Mouse (Mus musculus) lung, postnatal 4 days (tissue): ENCODE results near the gene Axdnd1.

Source experiments
- DNase-seq, 2 experiments: peaks; one replicate each; pipeline ENCODE4 v3.0.0; 2021

Gene Axdnd1

GRCm38 (mm10) chr1:156420671-156421297 lies at the start of gene Axdnd1:
Gene Axdnd1 (minus strand): TSS chr1:156421159.
- DNase-seq, result peak; percentile 90 to 93

DNA sequence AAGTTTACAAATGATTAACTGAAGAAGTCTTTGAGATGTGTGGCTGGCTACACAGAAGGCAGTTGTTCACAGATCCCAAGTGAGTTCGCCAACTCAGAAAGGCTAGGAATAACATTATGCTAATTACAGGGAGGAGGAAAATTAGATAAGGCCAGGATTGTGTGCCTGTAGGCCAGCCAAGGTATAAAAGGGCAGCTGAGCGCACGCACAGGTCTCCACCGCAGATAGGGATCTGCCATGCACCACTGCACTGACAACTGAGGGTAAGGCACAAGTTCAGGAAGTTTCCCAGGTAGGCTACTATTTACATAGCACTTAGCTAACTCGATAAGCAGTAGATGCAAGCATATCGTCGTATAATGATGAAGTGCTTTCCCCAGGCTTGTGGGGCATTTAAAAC lies 49.6 kb upstream of the Axdnd1 start:
- DNase-seq, result peak in 1 of 2 experiments; percentile 38

DNA sequence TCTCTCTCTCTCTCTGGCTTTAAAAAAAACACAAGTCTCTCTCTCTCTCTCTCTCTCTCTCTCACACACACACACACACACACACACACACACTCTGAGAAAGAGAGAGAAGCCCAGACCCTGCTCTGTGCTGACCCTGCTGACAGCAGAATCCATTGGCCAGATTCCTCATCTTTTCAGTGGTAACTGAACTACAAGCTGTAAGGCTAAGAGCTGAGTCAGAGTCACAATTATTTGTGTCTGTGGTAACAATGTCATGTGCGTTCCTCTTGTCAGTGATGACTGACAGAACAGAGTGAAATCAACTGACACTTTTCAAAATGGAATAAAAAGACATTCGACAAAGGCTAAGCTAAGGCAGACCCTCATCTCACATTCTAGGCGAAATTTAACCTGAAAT lies 47.6 kb upstream of the Axdnd1 start:
- DNase-seq, result no peak

GRCm38 (mm10) chr1:156467655-156468255 lies 46.8 kb upstream of the Axdnd1 start:
- DNase-seq, result no peak

- no peak for DNase-seq
Observed at GRCm38 (mm10) chr1:156464963-156465362, 44.0 kb upstream of the Axdnd1 start.

DNA sequence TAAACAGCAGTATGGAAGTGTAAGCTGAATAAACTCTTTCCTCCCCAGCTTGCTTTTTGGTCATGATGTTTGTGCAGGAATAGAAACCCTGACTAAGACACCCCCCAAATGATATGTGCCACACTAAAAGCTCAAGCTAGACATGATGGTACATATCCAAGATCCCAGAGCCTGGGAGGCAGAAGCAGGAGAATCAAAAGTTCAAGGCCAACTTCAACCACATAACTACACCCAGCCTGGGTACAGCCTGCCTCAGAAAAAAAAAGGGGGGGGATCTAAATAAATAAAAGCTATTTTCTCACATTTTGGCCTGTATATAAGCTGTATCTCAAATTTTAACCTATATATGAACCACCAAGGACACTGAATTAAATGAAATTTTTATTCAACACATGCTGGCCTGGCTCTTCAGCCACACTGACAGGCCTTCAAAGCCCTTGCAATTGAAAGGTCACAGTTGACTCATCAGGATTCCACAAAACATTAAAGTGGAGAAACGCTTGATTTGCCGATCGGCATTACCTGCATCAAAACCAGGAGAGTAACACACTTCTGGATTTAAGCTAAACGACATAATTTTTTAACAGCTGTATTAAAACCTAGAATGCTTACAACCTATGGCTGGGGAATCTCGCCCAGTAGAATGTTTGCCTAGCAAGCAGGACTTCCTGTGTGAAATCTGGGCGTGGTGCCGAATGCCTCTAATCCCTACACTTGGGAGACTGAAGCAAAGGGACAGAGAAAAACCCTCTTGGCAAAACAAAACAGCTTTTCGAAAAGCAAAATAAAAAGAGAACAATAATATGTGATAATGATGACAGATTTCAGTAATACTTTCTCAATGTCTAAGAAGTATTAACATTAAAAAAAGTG lies 43.3 kb upstream of the Axdnd1 start:
- DNase-seq, result peak; percentile 59 to 72

DNA sequence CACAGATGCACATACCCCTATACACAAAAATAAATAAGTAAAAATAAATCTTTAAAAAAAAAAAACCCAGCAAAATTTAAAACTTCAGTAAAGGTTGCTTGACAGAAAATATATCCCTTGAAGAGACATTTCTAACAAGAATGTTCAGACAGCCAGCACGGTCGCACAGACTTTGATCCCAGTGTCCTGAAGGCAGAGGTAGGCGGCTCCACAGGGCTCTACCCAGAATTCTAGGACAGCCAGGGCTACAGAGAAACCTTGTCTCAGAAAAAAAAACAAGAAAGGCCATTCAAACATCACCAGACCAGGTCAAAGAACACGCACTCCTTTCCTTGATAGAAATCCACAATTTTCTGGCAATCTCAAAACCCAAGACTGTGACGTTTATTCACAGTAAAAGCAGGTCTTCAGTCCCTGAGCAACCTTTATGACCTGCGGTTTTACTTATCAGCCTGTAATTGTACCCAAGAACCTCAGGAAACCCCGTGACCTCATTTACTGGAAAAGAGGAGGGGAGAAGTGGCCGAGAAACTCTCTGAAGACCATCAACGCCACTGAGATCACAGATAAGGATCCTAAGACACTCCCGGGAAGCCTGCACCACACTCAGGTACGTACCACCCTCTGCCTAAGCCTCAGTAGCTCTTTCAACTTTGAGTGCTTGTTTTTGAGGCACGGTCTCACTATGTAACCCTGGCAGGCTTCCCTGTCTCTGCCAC lies 41.5 kb upstream of the Axdnd1 start:
- no peak for DNase-seq

DNA sequence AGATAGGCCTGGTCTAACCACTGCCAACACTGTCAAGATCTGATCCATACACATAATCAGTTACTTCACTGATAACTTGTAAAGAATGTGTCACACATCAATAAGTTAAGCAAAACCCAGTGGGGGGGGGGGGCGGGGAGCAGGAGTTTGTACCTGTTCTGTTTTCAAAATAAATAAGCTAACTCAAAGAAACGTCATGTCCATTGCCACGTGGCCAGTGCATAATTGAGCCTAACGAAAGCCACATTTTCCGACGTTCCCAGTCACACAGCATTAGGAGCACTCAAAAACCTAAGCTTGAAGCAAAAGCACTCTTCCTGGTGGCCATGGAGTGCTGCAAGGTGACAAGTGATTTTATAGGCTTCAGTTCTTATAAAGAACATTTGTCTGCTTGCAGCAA lies 40.1 kb upstream of the Axdnd1 start:
- DNase-seq, result no peak

- no peak for DNase-seq
Observed at GRCm38 (mm10) chr1:156460216-156460615, 39.3 kb upstream of the Axdnd1 start.

DNA sequence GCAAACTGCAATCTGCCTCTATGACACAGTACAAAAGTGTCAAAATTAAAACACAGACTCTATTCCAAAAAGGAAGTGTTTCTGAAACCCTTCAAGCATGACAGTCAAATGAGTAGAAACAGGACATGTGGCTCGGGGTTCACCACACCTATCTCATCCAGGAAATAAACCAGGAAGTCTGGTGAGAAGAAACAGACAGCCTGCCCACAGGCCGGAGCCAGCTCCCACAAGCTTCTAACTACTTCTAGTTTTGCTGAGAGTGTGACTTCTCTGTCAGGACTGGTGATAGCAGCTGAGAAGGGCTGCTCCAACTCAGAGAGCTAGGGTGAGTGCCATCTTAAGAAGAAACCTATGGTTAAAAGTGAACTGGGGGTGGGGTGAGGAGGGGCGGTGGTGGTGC lies 38.7 kb upstream of the Axdnd1 start:
- peak in 1 of 2 experiments; percentile 38 for DNase-seq

- DNase-seq, result peak in 1 of 2 experiments; percentile 27
Observed at GRCm38 (mm10) chr1:156458391-156459060, 37.6 kb upstream of the Axdnd1 start.

DNA sequence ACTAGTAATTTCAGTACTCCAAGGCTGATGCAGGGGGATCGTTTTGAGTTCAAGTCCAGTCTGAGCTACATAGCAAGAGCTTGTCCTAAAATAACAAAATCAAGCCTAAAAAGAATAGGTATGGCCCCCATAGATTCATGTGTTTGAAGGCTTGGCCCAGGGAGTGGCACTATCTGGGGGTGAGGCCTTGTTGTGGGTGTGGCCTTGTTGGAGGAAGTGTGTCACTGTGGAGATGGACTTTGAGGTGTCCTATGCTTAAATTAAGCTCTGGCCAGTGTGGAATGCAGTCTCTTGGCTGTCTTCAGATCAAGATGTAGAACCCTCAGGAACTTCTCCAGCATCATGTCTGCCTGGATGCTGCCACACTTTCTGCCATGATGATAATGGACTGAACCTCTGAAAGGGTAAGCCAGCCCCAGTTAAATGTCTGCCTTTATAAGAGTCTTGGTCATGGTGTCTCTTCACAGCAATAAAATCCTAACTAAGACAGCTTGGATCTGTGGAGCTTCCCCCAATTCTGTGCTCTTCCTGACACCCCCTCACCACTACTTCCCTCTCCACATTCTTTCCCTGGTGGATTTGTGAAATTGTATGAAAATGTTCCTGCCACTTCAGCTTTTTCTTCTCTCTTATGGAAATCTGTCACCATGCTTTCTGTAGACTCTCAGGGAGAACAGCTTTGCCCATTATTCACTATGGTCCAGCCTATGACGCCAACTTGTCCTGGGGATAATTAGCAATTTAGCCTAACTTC lies 34.2 kb upstream of the Axdnd1 start:
- no peak for DNase-seq

GRCm38 (mm10) chr1:156454384-156454783 lies 33.4 kb upstream of the Axdnd1 start:
- DNase-seq, result no peak

DNA sequence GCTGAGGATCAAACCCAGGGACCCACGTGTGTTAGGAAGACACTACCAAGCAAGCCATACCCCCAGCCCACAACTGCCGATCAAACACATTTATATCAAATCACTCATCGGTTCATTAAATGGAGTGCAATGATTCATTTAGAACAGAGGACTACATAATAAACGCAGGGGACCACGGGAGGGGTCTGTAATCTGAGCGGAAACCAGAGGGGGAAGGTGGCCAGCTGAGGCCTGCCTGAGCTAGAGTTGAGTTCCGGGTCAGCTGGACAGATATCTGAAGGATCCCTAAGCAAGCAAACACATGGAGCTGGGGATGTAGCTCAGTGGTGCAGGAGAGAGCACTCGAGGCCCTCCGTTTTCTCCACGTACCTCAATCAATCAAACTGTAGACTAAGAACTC lies 32.9 kb upstream of the Axdnd1 start:
- DNase-seq, result no peak

DNA sequence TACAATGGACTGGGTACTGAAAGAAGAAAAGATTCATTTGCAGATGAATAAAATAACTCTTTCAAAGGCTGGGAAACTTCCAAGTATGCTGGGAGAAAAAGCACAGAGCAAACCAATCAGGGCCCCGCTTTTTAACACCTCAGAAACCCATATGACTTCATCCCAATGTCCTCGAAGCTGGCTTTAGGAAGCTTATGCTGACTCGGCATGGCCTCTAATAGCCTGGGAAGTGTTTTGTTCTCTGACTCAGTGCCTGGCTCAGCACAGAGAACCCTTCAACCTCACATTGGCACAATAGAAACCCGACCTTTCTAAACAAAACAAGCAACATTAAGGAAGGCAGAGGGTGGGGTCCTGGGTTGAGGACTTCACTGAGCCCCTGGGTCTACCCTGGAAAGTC lies 29.5 kb upstream of the Axdnd1 start:
- no peak for DNase-seq

- DNase-seq, result peak in 1 of 2 experiments; percentile 29
Observed at GRCm38 (mm10) chr1:156449691-156450090, 28.7 kb upstream of the Axdnd1 start.

- no peak for DNase-seq
Observed at GRCm38 (mm10) chr1:156449089-156449488, 28.1 kb upstream of the Axdnd1 start.

GRCm38 (mm10) chr1:156445049-156445448 lies 24.1 kb upstream of the Axdnd1 start:
- DNase-seq, result no peak

DNA sequence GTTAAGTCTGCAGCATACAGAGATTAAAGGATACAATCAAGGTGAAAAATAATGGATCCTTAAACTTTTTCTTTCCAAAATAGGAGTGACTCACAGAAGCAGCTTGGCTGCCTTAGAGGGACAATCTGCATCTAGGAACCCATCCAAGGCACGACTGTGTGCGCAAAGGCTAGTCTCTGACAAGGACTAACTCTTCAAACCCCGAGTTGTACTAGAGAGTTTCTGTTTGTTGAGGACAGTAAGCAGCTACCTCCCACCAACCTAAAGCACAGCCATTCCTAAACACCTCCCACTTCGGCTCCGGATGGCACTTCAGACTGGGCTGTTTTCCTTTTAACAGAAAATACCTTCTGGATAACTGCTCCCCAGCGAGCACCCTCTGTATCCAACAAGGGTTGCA lies 21.8 kb upstream of the Axdnd1 start:
- DNase-seq, result no peak

- no peak for DNase-seq
Observed at GRCm38 (mm10) chr1:156442266-156442665, 21.3 kb upstream of the Axdnd1 start.

DNA sequence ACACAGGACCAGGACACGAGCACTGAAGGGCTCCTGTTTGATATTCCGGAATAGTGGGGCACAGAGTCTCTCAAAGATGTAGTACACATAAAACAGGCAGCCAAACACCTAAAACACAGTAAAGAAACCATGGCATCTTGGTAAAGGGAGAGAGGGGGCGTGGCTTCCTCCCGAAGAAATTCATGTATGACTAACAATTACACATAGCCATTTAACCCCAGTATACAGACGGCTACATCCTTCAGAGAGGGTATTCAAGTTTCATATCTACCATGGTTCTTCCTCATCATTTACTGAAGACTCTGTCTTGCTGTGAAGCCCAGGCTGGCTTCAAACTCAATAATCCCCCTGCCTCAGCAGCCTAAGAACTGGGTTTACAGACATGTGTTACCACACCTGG lies 16.8 kb upstream of the Axdnd1 start:
- DNase-seq, result no peak
